Mouse (Mus musculus): ENCODE measurements around the gene Prox2. TPM values are rescaled to one million over a fixed set of nuclear protein-coding genes. Genes with fewer than 3 reads are reported as not detected.

Gene Prox2
- total RNA-seq, 2 experiments from 2014 or later: 4.3 to 11.8 TPM

GRCm38 (mm10) chr12:85103096-85103495 lies 7.5 kb downstream of the Prox2 start:
- ATAC-seq (replicated peaks; ENCODE audit: low FRiP score, low TSS enrichment, poor library complexity, severe bottlenecking): no peak

- ATAC-seq (replicated peaks; ENCODE audit: low FRiP score, low TSS enrichment, poor library complexity, severe bottlenecking): no peak
Measured at GRCm38 (mm10) chr12:85101521-85102106, 8.9 kb downstream of the Prox2 start.

GRCm38 (mm10) chr12:85101001-85101400 lies 9.6 kb downstream of the Prox2 start:
- no peak for ATAC-seq (replicated peaks; ENCODE audit: low FRiP score, low TSS enrichment, poor library complexity, severe bottlenecking)

GRCm38 (mm10) chr12:85095859-85096258 lies 14.7 kb downstream of the Prox2 start:
- no peak for ATAC-seq (replicated peaks; ENCODE audit: low FRiP score, low TSS enrichment, poor library complexity, severe bottlenecking)

- no peak for ATAC-seq (replicated peaks; ENCODE audit: low FRiP score, low TSS enrichment, poor library complexity, severe bottlenecking)
Measured at GRCm38 (mm10) chr12:85095146-85095545, 15.4 kb downstream of the Prox2 start.

GRCm38 (mm10) chr12:85094706-85095105 lies 15.9 kb downstream of the Prox2 start:
- ATAC-seq (replicated peaks; ENCODE audit: low FRiP score, low TSS enrichment, poor library complexity, severe bottlenecking): no peak

GRCm38 (mm10) chr12:85094010-85094409 lies 16.5 kb downstream of the Prox2 start:
- no peak for ATAC-seq (replicated peaks; ENCODE audit: low FRiP score, low TSS enrichment, poor library complexity, severe bottlenecking)

- ATAC-seq (replicated peaks; ENCODE audit: low FRiP score, low TSS enrichment, poor library complexity, severe bottlenecking): peak; percentile 47
Measured at GRCm38 (mm10) chr12:85092214-85092613, 18.3 kb downstream of the Prox2 start.

- peak; percentile 72 for ATAC-seq (replicated peaks; ENCODE audit: low FRiP score, low TSS enrichment, poor library complexity, severe bottlenecking)
Measured at GRCm38 (mm10) chr12:85091190-85091589, 19.4 kb downstream of the Prox2 start.

- ATAC-seq (replicated peaks; ENCODE audit: low FRiP score, low TSS enrichment, poor library complexity, severe bottlenecking): no peak
Measured at GRCm38 (mm10) chr12:85087845-85088244, 22.7 kb downstream of the Prox2 start.

GRCm38 (mm10) chr12:85084941-85085340 lies 25.6 kb downstream of the Prox2 start:
- ATAC-seq (replicated peaks; ENCODE audit: low FRiP score, low TSS enrichment, poor library complexity, severe bottlenecking): peak; percentile 49; the same call in 1 of the 2 replicates

- peak; percentile 38; the same call in 1 of the 2 replicates for ATAC-seq (replicated peaks; ENCODE audit: low FRiP score, low TSS enrichment, poor library complexity, severe bottlenecking)
Measured at GRCm38 (mm10) chr12:85084257-85084656, 26.3 kb downstream of the Prox2 start.

GRCm38 (mm10) chr12:85077100-85077499 lies 33.5 kb downstream of the Prox2 start:
- ATAC-seq (replicated peaks; ENCODE audit: low FRiP score, low TSS enrichment, poor library complexity, severe bottlenecking): no peak

GRCm38 (mm10) chr12:85071043-85071442 lies 39.5 kb downstream of the Prox2 start:
- ATAC-seq (replicated peaks; ENCODE audit: low FRiP score, low TSS enrichment, poor library complexity, severe bottlenecking): no peak

- ATAC-seq (replicated peaks; ENCODE audit: low FRiP score, low TSS enrichment, poor library complexity, severe bottlenecking): no peak
Measured at GRCm38 (mm10) chr12:85051218-85051617, 59.3 kb downstream of the Prox2 start.

Other genes with a start within 250 kb of the Prox2 start
- gene Ltbp2, start 234.2 kb downstream of the Prox2 start, total RNA-seq (2014; fragmentation: Nextera tagmentation): not detected in 2 replicates
- not detected in 2 replicates for gene Ltbp2, start 234.2 kb downstream of the Prox2 start, total RNA-seq (2017)
- 234 and 237 TPM in 2 replicates for gene Fcf1, start 139.9 kb downstream of the Prox2 start, total RNA-seq (2014; fragmentation: Nextera tagmentation)
- gene Fcf1, start 139.9 kb downstream of the Prox2 start, total RNA-seq (2017): 147 and 211 TPM in 2 replicates
- 39.2 and 51.6 TPM in 2 replicates for gene Arel1, start 139.9 kb downstream of the Prox2 start, total RNA-seq (2014; fragmentation: Nextera tagmentation)
- gene Arel1, start 139.9 kb downstream of the Prox2 start, total RNA-seq (2017): 38.8 and 48.6 TPM in 2 replicates
- gene Ylpm1, start 114.4 kb downstream of the Prox2 start, total RNA-seq (2014; fragmentation: Nextera tagmentation): 97.2 and 106 TPM in 2 replicates
- gene Ylpm1, start 114.4 kb downstream of the Prox2 start, total RNA-seq (2017): 35.0 and 77.3 TPM in 2 replicates
- gene Dlst, start 74 bp upstream of the Prox2 start, total RNA-seq (2014; fragmentation: Nextera tagmentation): 216 and 227 TPM in 2 replicates
- gene Dlst, start 74 bp upstream of the Prox2 start, total RNA-seq (2017): 230 and 281 TPM in 2 replicates
- gene Rps6kl1, start 40.5 kb upstream of the Prox2 start, total RNA-seq (2014; fragmentation: Nextera tagmentation): 0.35 TPM in 1 of 2 replicates, not detected in the other
- not detected in 2 replicates for gene Rps6kl1, start 40.5 kb upstream of the Prox2 start, total RNA-seq (2017)
- gene Pgf, start 67.0 kb upstream of the Prox2 start, total RNA-seq (2014; fragmentation: Nextera tagmentation): not detected in 2 replicates
- not detected in 2 replicates for gene Pgf, start 67.0 kb upstream of the Prox2 start, total RNA-seq (2017)
- 95.6 and 101 TPM in 2 replicates for gene Eif2b2, start 108.7 kb upstream of the Prox2 start, total RNA-seq (2014; fragmentation: Nextera tagmentation)
- 64.2 and 72.2 TPM in 2 replicates for gene Eif2b2, start 108.7 kb upstream of the Prox2 start, total RNA-seq (2017)
- 11.1 and 13.9 TPM in 2 replicates for gene Mlh3, start 159.8 kb upstream of the Prox2 start, total RNA-seq (2014; fragmentation: Nextera tagmentation)
- 6.8 and 12.3 TPM in 2 replicates for gene Mlh3, start 159.8 kb upstream of the Prox2 start, total RNA-seq (2017)
- 92.9 and 101 TPM in 2 replicates for gene Acyp1, start 177.7 kb upstream of the Prox2 start, total RNA-seq (2014; fragmentation: Nextera tagmentation)
- gene Acyp1, start 177.7 kb upstream of the Prox2 start, total RNA-seq (2017): 33.1 and 110 TPM in 2 replicates
- gene Zc2hc1c, start 177.8 kb upstream of the Prox2 start, total RNA-seq (2014; fragmentation: Nextera tagmentation): 0.47 TPM in 1 of 2 replicates, not detected in the other
- not detected in 2 replicates for gene Zc2hc1c, start 177.8 kb upstream of the Prox2 start, total RNA-seq (2017)
- gene Nek9, start 228.6 kb upstream of the Prox2 start, total RNA-seq (2014; fragmentation: Nextera tagmentation): 23.8 and 29.5 TPM in 2 replicates
- gene Nek9, start 228.6 kb upstream of the Prox2 start, total RNA-seq (2017): 21.9 and 23.5 TPM in 2 replicates

Data from megakaryocyte-erythroid progenitor cell, adult 5-6 weeks (primary cell).